Mouse (Mus musculus) liver, embryonic 14.5 days (tissue): ENCODE measurements around the gene Camk1g.

Experiments used
- CTCF ChIP-seq: IDR thresholded peaks from 2 replicates; pipeline ENCODE4 v1.5.1; 2016; ENCODE audit warnings: antibody characterized with exemption, low read depth, control low read depth
- EP300 ChIP-seq: IDR thresholded peaks from 2 replicates; pipeline ENCODE4 v1.6.1; 2016; ENCODE audit warnings: antibody characterized with exemption, low read depth

GRCm38 (mm10) chr1:193330172-193330571 lies 39.9 kb downstream of the Camk1g start:
- TF ChIP-seq CTCF (peak; percentile 76), EP300 (no peak)
